Mouse (Mus musculus): Measurements from ENCODE around the gene 4930550C14Rik.

- TF ChIP-seq FLI1 (IDR thresholded peaks at IDR 0.05; ENCODE audit: low read length): no peak
- TF ChIP-seq GATA1 (IDR thresholded peaks at IDR 0.05; ENCODE audit: borderline replicate concordance, low read length): peak; percentile 89; the same call in 2 of the 3 replicates
Measured at GRCm38 (mm10) chr9:53422133-53422896, 20.2 kb downstream of the 4930550C14Rik start.

Measured in megakaryocyte, embryonic 14.5 days (primary cell).